Mouse (Mus musculus) heart, postnatal 0 days (tissue): ENCODE measurements at regions not wholly inside any gene's neighbourhood (a gene's known extent, or its start where the extent isn't known, plus 50 kb on each side); places are given as distances from the start of the nearest gene placed in this dataset.

Experiments used
- CTCF ChIP-seq: IDR thresholded peaks from 2 replicates; pipeline ENCODE4 v1.5.1; 2016; ENCODE audit warnings: antibody characterized with exemption, control low read depth, low read depth
- EP300 ChIP-seq: IDR thresholded peaks from 2 replicates; pipeline ENCODE4 v1.6.1; 2016; ENCODE audit warnings: antibody characterized with exemption, low read depth

DNA sequence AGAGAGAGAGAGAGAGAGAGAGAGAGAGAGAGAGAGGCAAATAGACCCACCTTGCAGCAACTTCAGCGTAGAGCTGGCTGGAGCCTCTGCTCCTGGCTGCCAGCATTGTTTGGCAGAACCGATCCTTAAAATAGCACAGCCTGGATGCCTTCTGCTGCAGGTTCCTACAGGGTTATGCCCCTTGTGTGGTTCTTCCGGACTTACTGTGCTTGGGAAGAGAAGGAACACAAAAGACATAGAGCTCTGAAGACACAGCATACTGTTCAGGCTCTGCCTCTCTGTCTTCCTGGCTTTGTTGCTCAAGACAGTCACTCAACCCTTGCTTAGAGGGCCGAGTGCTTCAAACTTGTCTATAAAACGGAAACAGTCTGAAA is 86.2 kb upstream of the Slc25a26 start:
- TF ChIP-seq EP300, result no peak
- no peak for TF ChIP-seq CTCF
